Mouse (Mus musculus): Measurements from ENCODE around the gene Klhl6. TPM values are rescaled to one million over a fixed set of nuclear protein-coding genes. Genes with fewer than 3 reads are reported as not detected.

The Klhl6 gene
- polyA plus RNA-seq (2017; shearing (Covaris generic)), result 358 TPM

DNA sequence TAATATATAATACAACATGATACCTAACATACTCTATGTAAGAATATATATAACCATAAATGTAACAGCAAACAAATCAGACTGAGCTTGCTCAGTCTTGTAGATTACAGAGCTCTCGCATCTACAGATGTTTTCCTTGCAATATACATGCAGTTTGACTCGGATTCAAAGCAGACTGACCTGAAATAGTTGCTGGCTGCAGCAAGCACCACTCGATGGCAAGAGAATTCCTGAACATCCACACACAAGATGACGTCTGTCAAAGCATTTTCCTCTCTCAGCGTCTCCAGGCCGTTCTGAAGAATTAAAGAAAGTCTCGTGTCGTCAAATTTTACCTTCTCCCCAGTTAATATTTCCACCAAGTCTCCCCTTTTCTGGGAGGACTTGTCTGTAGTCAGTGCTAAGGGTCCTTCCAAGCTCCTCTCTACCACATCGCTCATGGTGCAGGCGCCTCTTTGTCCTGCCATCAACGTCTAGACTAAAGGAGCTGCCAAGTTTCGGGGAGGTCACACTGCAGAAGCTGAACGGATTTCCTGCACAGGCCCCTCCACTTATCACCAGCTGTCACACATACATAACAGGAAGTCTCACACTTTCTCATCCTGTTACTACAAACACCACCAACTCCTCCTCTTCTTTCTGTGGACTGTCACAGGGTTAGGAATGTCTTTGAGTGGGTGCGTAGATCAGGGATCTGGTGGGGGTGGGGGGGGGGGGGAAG is at the start of gene Klhl6:
Gene Klhl6, minus strand, starts transcription at position 501 of the 721 bp plus-strand sequence.

Other genes with a start within 250 kb of the Klhl6 start
- gene B3gnt5, start 222.8 kb downstream of the Klhl6 start, polyA plus RNA-seq (2017; shearing (Covaris generic)), result 17.6 TPM
- gene Klhl24, start 114.5 kb upstream of the Klhl6 start, polyA plus RNA-seq (2017; shearing (Covaris generic)), result 59.5 TPM
- gene Yeats2, start 158.0 kb upstream of the Klhl6 start, polyA plus RNA-seq (2017; shearing (Covaris generic)), result 27.3 TPM